In genomic region chr8:78568196-78568595, GRCm38 (mm10) we compare ENCODE assay signal across 16 mouse cellular contexts.
"Had no signal": no experiment of that assay in that cellular context is flagged by ENCODE, and none has a peak within 500 bp of the region (broad histone marks: within the 10 kb centered on the region; RNA-seq: fewer than 3 reads in every experiment).

No protein-coding gene starts in this region.

- H3K4me1 ChIP-seq: liver, embryonic 12.5 days; stomach, embryonic 15.5 days had no signal

- ATAC-seq: liver, embryonic 12.5 days had no signal

- H3K9me3 ChIP-seq: limb, embryonic 15.5 days; liver, embryonic 12.5 days; midbrain, embryonic 10.5 days; neural tube, embryonic 12.5 days; stomach, embryonic 15.5 days had no signal

- H3K9ac ChIP-seq: limb, embryonic 15.5 days; liver, embryonic 12.5 days; lung, embryonic 14.5 days; neural tube, embryonic 12.5 days; stomach, embryonic 15.5 days had no signal

- H3K27me3 ChIP-seq: limb, embryonic 15.5 days; liver, embryonic 12.5 days; neural tube, embryonic 12.5 days; stomach, embryonic 15.5 days had no signal

- H3K36me3 ChIP-seq: stomach, embryonic 15.5 days had no signal

- H3K4me2 ChIP-seq: limb, embryonic 15.5 days; liver, embryonic 12.5 days; lung, embryonic 14.5 days; neural tube, embryonic 12.5 days; stomach, embryonic 15.5 days had no signal

- H3K4me3 ChIP-seq: limb, embryonic 15.5 days; liver, embryonic 12.5 days; midbrain, embryonic 10.5 days; myocyte; neural tube, embryonic 12.5 days; stomach, embryonic 15.5 days had no signal

- DNase-seq: kidney, adult 8-10 months; kidney, postnatal 25 days; layer of hippocampus, adult 9-11 months; layer of hippocampus, postnatal 36 days; lung, embryonic 14.5 days; lung, postnatal 10 days; lung, postnatal 4 days; midbrain, embryonic 14.5 days; right cerebral cortex, postnatal 4 days; thymus, postnatal 36 days had no signal

- H3K27ac ChIP-seq: limb, embryonic 15.5 days; liver, embryonic 12.5 days; midbrain, embryonic 10.5 days; neural tube, embryonic 12.5 days; stomach, embryonic 15.5 days had no signal
